Mouse (Mus musculus) G1E-ER4 (cell line): ENCODE results near the gene D13Ertd608e. TPM values are rescaled to one million over a fixed set of nuclear protein-coding genes. Genes with fewer than 3 reads are reported as not detected.
"Not testable (repeated sequence)": the region's sequence is repeated elsewhere in the genome, so short reads cannot be mapped to it uniquely, and the experiment has no call there.

Source experiments
- GATA1 ChIP-seq: IDR thresholded peaks from one replicate; pipeline ENCODE4 v1.8.0; 2012; ENCODE audit warnings: low read length, inconsistent platforms
- polyA plus RNA-seq: library from polyadenylated mRNA; stranded (reverse); fragments of >175 nt; gene quantifications from 2 replicates; pipeline ENCODE4 v1.2.3, GENCODE M21; 2012

Gene D13Ertd608e
- polyA plus RNA-seq = not detected in 2 replicates

DNA sequence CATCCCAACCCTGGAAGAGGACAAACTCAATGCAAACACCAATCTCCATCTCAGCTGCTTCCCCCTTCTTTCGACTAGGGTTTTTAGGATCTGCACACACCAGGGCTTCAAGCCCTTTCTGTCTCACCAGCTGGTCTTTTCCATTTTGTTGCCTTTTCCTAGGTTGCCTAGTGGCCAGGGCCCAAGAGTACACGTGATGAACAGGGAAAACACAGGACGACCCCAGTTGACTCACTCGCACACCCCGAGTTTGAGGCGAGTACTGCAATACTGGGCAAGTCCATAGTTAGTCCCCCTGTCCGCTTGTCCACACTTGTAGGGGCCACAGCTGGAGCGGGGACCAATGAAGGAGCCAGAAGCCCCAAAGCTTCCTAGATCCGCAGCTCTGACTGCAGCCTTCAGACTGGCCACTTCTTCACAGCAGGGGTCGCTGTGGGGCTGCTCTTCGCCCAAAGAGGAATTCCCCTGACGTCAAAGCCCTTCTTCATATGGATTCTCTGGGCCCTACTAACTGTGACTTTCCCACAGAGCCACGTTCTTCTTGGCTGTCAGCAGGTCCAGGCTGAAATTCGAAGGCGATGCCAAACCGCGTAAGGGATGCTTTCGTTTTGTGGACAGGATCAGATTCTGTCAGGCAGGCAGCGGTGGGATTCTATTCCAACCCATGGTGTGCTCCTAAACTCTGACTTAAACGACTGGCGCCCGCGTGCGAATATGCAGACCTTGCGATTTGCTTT is at the start of gene D13Ertd608e:
D13Ertd608e (plus strand) TSS at position 687 of the 737 bp plus-strand sequence.
- TF ChIP-seq GATA1 = not testable (repeated sequence)

DNA sequence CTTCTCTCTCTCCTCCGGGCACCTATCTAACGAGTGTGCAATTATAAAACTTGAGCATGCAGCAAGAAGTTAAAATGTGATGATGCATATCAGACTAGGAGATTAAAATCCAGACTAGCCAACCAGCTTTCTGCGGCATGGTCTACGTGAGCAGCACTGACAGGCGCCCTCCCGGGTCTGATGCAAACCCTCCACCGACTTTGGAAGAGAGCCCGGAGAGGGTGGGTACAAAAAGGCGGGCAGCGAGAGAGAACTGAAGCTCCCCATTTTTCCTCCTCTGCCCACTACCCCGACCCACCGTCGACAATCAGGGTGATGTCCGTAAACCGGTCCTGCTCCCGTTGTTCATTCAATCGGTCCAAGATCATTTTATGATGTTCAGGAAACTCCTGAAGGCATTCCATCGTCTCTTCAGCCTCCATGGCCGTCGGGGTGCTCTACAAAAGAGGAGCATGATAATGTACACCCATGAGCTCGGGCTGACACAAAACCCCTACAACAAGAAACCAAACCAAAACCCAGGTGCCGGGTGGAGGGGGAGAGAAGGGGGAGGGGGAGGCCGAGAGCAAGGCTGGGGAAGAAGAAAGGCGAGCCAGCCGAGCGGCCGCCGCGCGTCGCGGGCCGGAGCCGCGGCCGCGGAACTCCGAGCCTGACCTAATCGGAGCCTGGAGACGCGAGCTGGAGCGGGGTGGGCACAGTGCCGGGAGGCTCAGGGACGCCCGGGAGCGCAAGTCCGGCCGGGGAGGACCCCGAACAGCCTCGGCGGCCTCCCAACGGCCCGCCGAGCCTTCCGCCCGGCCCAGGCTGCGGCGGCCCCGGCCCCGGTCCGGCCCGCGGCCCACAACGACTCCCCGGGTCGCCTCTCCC is 45.7 kb upstream of the D13Ertd608e start:
- peak; percentile 7 for TF ChIP-seq GATA1

DNA sequence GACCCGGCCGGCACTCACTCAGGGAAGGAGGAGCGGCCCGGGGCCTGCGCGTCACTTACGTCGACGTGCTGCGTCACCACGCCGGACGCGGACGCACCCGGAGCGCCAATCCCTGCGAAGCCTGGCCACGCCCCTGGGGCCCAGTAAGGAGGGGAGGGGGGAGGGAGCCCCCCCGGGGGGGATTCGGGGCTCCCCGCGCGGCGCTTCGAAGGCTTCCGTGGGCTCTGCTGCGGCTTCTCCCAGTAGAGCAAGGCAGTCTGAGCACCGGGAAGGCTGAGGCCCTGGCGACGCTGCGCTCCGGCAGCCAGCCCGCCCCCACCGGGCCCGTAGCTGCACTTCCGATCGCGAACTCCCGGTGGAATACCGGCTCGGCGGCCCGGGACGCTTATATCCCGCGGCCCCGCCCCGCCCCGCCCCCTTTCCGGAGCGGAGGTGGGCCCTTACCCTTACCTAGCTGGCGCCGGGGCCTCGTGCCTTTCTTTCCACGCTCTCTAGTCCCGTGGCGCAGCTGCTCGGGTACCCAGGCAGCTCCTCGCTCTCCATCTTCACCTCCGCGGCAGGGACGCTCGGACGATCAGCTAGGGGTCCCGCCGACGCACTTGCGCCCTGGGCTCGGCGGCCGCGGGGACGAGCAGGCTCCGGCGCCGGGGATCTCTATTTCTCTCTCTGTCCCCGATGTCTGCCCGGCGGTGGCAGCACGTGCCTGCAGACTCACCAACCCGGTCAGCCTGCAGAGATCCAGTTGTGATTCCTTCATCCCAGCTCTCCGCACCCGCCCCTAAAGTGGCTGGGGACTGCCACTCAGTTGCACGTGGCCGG is 44.8 kb upstream of the D13Ertd608e start, which contains the start of gene Zfp131:
Zfp131 (minus strand) TSS at position 129 of the 819 bp plus-strand sequence.
- no peak for TF ChIP-seq GATA1

DNA sequence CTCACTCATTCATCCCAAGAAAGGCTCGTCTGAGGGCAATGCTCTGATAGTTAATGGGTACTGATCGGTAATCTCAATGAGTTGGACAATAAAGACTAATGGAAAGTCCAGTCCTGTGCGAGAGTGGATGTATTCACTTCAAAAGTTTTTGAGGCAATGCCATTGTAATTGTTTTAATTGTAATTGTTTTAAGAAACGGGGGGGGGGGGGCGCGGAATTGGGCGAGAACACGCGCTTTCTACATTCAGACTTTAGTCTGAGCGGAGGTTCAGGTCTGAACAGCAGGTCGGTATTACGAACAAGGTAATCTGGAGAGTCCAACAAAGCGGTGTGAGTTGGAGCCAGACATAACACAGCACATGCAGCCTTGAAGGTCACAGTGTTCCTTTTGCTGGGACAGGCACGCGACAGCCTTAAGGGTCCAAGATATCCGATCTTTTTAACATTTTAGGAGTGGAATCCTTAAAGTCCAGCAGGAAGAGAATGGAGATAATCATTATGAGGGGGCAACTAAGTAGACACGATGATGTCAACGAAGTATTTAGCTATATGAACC is 44.1 kb upstream of the D13Ertd608e start:
- no peak for TF ChIP-seq GATA1

DNA sequence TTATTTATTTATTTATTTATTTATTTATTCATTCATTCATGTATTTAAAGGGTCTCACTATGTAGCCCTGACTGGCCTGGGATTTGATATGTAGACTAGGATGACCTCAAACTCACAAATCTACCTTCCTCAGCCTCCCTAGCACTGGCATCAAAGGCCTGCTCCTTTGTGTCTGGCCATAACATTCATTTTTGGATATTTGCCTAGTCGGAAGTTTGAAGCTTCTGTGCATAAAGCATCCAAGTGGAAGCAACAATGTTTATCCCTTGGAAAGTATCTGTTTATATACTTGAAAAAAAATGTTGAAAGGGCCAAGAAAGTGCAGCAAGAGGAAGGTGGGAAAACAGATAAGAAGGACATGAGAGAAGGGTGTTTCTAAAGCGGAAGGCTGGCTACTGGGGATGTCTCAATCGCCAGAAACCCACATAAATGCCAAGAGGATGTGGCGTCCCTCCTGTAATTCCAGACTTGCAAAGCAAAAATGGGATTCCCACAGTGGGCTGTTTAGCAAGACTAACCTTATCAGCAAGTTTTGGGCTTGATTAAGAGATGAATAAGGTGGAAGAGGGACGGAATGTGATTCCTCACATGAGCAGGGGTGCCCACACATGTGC is 42.9 kb upstream of the D13Ertd608e start:
- TF ChIP-seq GATA1 = no peak

DNA sequence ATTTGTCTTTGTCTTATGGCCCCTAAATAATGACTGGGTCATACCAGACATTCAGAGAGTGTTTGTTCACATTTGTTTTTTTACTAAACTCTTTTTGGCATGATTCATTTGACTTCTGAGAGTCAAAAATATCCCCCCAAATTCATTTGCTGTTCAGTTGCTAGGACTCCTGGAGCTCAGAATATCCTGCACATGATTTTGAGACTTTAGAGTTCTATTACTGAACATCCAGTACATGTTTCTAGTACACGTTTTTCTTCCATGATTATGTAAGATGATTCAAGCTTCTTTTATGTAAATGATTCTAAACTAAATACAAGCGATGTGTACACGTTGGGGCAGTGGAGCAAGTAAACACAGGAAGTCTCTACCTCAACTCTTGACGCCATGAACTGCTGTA is 38.1 kb upstream of the D13Ertd608e start:
- no peak for TF ChIP-seq GATA1

DNA sequence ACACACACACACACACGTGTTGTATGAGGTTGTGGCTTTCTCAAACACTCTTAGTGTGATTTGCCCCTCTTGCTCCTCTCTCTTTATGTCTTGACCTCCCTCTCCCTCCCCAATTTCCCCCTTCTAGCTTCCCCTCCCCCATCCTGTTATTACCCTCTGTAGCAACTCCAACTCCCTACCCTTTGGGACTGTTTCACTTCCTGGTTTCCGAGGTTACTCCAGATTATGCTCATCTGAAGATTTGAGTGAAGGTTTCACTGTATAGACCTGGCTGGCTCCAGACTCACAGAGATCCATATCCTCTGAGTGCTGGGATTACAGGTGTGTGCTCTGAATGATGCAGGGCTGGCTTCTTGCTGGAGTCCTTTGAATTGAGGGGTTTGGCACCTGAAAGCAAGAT is 26.9 kb upstream of the D13Ertd608e start:
- no peak for TF ChIP-seq GATA1

DNA sequence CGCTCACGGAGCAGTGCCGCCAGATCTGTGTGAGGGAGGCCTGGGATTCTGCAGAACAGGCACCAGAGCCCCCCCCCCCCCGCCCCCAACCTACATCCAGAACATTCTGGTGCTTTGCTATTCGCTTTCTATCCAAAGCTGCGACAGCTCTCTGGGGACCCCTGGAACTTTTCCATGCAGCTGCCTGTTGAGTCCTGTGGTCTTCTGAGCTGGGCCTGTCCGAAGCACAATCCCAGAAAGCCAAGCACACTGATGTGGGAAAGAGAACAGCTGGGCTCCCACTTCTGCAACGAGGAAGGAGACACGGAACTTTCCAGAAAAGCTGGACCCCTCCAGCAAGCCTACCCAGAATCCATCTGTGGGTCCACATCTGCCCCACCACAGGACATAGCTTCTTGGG is 25.8 kb upstream of the D13Ertd608e start:
- TF ChIP-seq GATA1 = no peak

DNA sequence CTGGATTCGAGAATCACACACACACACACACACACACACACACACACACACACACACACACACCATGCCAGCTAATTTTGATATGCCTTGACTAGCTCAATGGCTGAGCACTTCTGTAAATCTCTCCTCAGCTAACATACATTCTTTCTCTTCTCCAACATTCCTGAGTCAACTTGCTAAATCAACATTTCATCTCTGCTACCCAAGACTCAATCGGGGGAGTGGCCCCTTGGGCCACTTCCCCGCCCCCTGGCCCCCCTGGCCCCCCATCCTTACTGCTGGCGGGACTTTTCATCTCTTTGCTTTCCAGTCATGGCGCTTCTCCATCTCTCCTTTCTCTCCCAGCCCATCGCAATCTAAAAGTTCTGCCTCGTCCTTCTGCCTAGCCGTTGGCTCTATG is 19.0 kb upstream of the D13Ertd608e start:
- no peak for TF ChIP-seq GATA1

DNA sequence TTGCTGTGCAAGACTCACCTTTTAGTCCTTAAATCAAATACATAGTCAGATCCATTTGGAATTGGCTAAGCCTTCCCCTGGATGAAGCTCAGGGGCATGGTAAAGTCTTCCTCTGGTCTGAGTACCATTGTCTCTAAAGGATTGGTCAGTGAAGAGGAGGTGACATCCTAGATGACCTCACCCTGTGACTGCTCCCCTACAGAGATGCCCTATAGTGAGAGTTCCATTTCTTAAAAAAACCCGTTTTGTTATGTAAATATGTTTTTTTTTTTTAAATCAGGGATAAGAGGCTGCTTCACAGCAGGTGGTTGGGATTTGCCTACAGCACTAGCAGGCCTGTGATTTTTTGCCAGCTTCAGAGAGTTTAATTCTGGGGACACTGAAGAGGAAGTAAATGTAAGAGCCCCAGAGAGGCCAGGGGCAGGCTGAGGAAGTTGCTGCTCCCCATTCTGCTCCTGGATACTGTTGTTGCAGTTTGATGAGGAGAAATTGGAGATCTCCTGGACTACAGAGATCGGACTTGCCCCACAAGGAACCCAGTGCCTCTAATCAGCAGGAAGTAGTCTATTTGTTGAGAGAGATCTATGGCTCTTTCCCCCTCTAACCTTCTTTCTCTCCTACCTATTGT is 18.1 kb upstream of the D13Ertd608e start:
- no peak for TF ChIP-seq GATA1

DNA sequence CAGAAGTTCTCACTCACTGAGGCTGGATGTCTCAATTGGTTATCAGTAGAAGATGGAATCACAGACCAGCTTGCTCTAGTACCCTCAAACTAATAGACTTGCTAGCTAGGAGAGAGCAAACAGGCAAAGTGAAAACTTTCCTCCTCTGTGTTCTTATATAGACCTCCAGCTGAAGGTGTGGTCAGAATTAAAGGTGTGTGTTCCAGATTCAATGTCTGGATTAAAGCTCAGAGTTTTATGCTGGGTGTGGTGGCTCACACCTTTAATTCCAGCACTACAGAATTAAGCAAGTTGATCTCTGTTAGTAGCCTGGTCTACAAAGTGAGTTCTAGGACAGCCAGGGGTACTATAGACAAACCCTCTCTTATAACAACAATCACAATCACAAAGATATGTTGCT is 5.7 kb upstream of the D13Ertd608e start, which contains the start of gene AF067063:
AF067063 (minus strand) TSS at position 101 of the 400 bp plus-strand sequence.
- not testable (repeated sequence) for TF ChIP-seq GATA1

DNA sequence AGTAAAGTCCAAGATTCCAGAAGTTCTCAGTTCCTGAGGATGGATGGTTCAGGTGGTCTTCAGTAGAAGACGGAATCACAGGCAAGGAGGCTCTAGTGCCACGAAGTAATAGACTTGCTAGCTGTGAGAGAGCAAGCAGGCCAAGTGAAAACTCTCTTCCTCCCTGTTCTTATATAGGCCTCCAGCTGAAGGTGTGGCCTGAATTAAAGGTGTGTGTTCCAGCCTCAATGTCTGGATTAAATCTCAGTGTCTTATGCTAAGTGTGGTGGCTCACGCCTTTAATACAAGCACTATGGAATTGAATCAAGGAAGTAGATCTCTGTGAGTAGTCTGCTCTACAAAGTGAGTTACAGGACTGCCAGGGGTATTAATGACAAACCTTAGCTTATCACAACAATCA is 58.9 kb downstream of the D13Ertd608e start, which contains the start of gene Tcstv1:
Tcstv1 (minus strand) TSS at position 101 of the 400 bp plus-strand sequence.
- TF ChIP-seq GATA1 = not testable (repeated sequence)

Other genes with a start within 250 kb of the D13Ertd608e start
- gene Ccl28, start 212.2 kb upstream of the D13Ertd608e start, polyA plus RNA-seq = not detected in 2 replicates
- gene Hmgcs1, start 145.6 kb upstream of the D13Ertd608e start, polyA plus RNA-seq = 21.6 and 23.9 TPM in 2 replicates
- gene Nim1k, start 80.1 kb upstream of the D13Ertd608e start, polyA plus RNA-seq = 0.02 TPM in 1 of 2 replicates, not detected in the other
- gene Zfp131, start 45.1 kb upstream of the D13Ertd608e start, polyA plus RNA-seq = 25.3 and 35.5 TPM in 2 replicates
- gene AF067063, start 5.8 kb upstream of the D13Ertd608e start, polyA plus RNA-seq = not detected in 2 replicates
- not detected in 2 replicates for gene Tcstv1, start 58.8 kb downstream of the D13Ertd608e start, polyA plus RNA-seq
- not detected in 2 replicates for gene Gm21761, start 93.3 kb downstream of the D13Ertd608e start, polyA plus RNA-seq
- gene B020031M17Rik, start 114.8 kb downstream of the D13Ertd608e start, polyA plus RNA-seq = not detected in 2 replicates
- gene Gm36079, start 191.0 kb downstream of the D13Ertd608e start, polyA plus RNA-seq = not detected in 2 replicates
- gene Gm21188, start 216.2 kb downstream of the D13Ertd608e start, polyA plus RNA-seq = not detected in 2 replicates